Mouse (Mus musculus) ES-Bruce4 (cell line): ENCODE measurements around the gene Ttpal.
A peak's percentile ranks its signal among the peaks of the same experiment; 100 is the strongest.

Source experiments
- CTCF ChIP-seq: IDR thresholded peaks from one replicate; pipeline ENCODE4 v1.8.1; 2011; ENCODE audit warnings: low read depth, low read length
- POLR2A ChIP-seq: IDR thresholded peaks from one replicate; pipeline ENCODE4 v1.8.1; 2011; ENCODE audit warnings: low read length; ENCODE audit not compliant: insufficient read depth

GRCm38 (mm10) chr2:163586384-163587261 is 15.5 kb upstream of the Ttpal start:
- TF ChIP-seq CTCF (peak; percentile 79), POLR2A (no peak)
